Mouse (Mus musculus) CH12.LX (cell line): ENCODE results near the gene Cend1. TPM values are rescaled to one million over a fixed set of nuclear protein-coding genes. Genes with fewer than 3 reads are reported as not detected.

Experiments used
- DNase-seq: peaks from one replicate; pipeline ENCODE4 v3.0.0-alpha.2; 2013; ENCODE audit errors: extremely low read depth
- H3K27ac ChIP-seq: 2 replicates; pipeline ENCODE4 v1.5.1; 2012; ENCODE audit warnings: low read depth, mild to moderate bottlenecking, control low read depth, moderate library complexity; ENCODE audit not compliant: insufficient read depth
- H3K27me3 ChIP-seq: replicated peaks from 2 replicates; pipeline ENCODE3; 2012; ENCODE audit warnings: inconsistent platforms
- H3K36me3 ChIP-seq, 2 experiments: replicated peaks in 1 of 2; 2 replicates each; pipeline versions ENCODE3 to v1.6.1; 2012; ENCODE audit warnings: inconsistent platforms in 1 of 2, low read length in 1 of 2, mild to moderate bottlenecking in 1 of 2, mixed read lengths in 1 of 2, moderate library complexity in 1 of 2; ENCODE audit not compliant: control insufficient read depth in 1 of 2, insufficient read depth in 1 of 2
- H3K4me1 ChIP-seq, 2 experiments: 2 replicates each; pipeline ENCODE4 v1.6.1; 2012; ENCODE audit warnings: inconsistent platforms in 1 of 2, moderate library complexity in 1 of 2; ENCODE audit not compliant: insufficient read depth in 2 of 2, control insufficient read depth in 1 of 2
- H3K4me2 ChIP-seq: 2 replicates; pipeline ENCODE4 v1.6.1; 2012; ENCODE audit warnings: low read depth, mild to moderate bottlenecking, control low read depth; ENCODE audit not compliant: poor library complexity, insufficient read depth, severe bottlenecking
- H3K4me3 ChIP-seq, 3 experiments: fragments of 150-350 bp in 1 of 3; sonication (generic) in 1 of 3; replicated peaks in 1 of 3; 2 replicates each; pipeline versions ENCODE3 to v1.5.1; 2011 to 2012; ENCODE audit warnings: low read depth in 2 of 3, low read length in 2 of 3, mild to moderate bottlenecking in 2 of 3, moderate library complexity in 2 of 3, control low read depth in 1 of 3, improper control_type of control experiment in 1 of 3, inconsistent platforms in 1 of 3, mixed read lengths in 1 of 3; ENCODE audit not compliant: poor library complexity in 1 of 3
- H3K79me2 ChIP-seq: replicated peaks from 2 replicates; pipeline ENCODE4 v1.6.1; 2012; ENCODE audit warnings: mild to moderate bottlenecking, moderate library complexity; ENCODE audit not compliant: control insufficient read depth, poor library complexity, insufficient read depth, severe bottlenecking; ENCODE audit errors: extremely low read depth
- H3K9ac ChIP-seq: 2 replicates; pipeline ENCODE4 v1.6.1; 2012; ENCODE audit warnings: low read depth, mild to moderate bottlenecking, control low read depth, moderate library complexity; ENCODE audit not compliant: insufficient read depth
- H3K9me3 ChIP-seq: replicated peaks from 2 replicates; pipeline ENCODE3; 2012; ENCODE audit warnings: low read length, inconsistent platforms, mixed read lengths
- CHD1 ChIP-seq: IDR thresholded peaks from 2 replicates; pipeline ENCODE4 v1.6.1; 2012; ENCODE audit warnings: low read depth, low read length, improper control_type of control experiment, inconsistent platforms
- CHD2 ChIP-seq: IDR thresholded peaks from 2 replicates; pipeline ENCODE4 v1.6.1; 2011; ENCODE audit warnings: low read length, improper control_type of control experiment
- CTCF ChIP-seq, 2 experiments: IDR thresholded peaks in 1 of 2; conservative IDR thresholded peaks in 1 of 2; 2 replicates each; pipeline ENCODE4 v1.5.1; 2011 to 2012; ENCODE audit warnings: low read depth in 2 of 2, low read length in 2 of 2, improper control_type of control experiment in 1 of 2, inconsistent platforms in 1 of 2, mild to moderate bottlenecking in 1 of 2, moderate library complexity in 1 of 2
- ELF1 ChIP-seq: IDR thresholded peaks from 2 replicates; pipeline ENCODE4 v1.6.1; 2014; ENCODE audit warnings: low read depth, mild to moderate bottlenecking, inconsistent platforms, low read length, improper control_type of control experiment
- EP300 ChIP-seq: IDR thresholded peaks from 2 replicates; pipeline ENCODE4 v1.6.1; 2011; ENCODE audit warnings: low read length, improper control_type of control experiment
- ETS1 ChIP-seq: conservative IDR thresholded peaks from 2 replicates; pipeline ENCODE4 v1.6.1; 2012; ENCODE audit warnings: low read depth, mild to moderate bottlenecking, inconsistent platforms, low read length, improper control_type of control experiment, moderate library complexity
- JUN ChIP-seq: IDR thresholded peaks from 2 replicates; pipeline ENCODE4 v1.6.1; 2011; ENCODE audit warnings: low read depth, mild to moderate bottlenecking, low read length, improper control_type of control experiment, moderate library complexity; ENCODE audit not compliant: insufficient read depth
- MAFK ChIP-seq: IDR thresholded peaks from 2 replicates; pipeline ENCODE4 v1.6.1; 2011; ENCODE audit warnings: low read length, improper control_type of control experiment; ENCODE audit not compliant: insufficient replicate concordance
- MAX ChIP-seq: IDR thresholded peaks from 2 replicates; pipeline ENCODE4 v1.6.1; 2011; ENCODE audit warnings: low read length, improper control_type of control experiment
- MAZ ChIP-seq: IDR thresholded peaks from 2 replicates; pipeline ENCODE4 v1.6.1; 2012; ENCODE audit warnings: low read depth, mild to moderate bottlenecking, inconsistent platforms, low read length, improper control_type of control experiment, moderate library complexity
- MEF2A ChIP-seq: IDR thresholded peaks from 2 replicates; pipeline ENCODE4 v1.6.1; 2014; ENCODE audit warnings: low read depth, mild to moderate bottlenecking, inconsistent platforms, low read length, improper control_type of control experiment, borderline replicate concordance
- MXI1 ChIP-seq: IDR thresholded peaks from 2 replicates; pipeline ENCODE4 v1.6.1; 2011; ENCODE audit warnings: mild to moderate bottlenecking, low read depth, low read length, improper control_type of control experiment
- NELFE ChIP-seq: IDR thresholded peaks from 2 replicates; pipeline ENCODE4 v1.6.1; 2011; ENCODE audit warnings: low read depth, low read length, improper control_type of control experiment
- POLR2A ChIP-seq: IDR thresholded peaks from 2 replicates; pipeline ENCODE4 v1.6.1; 2011; ENCODE audit warnings: low read depth, mild to moderate bottlenecking, improper control_type of control experiment, low read length
- SIN3A ChIP-seq: IDR thresholded peaks from 2 replicates; pipeline ENCODE4 v1.6.1; 2012; ENCODE audit warnings: low read length, improper control_type of control experiment, inconsistent platforms
- SMC3 ChIP-seq: IDR thresholded peaks from 2 replicates; pipeline ENCODE4 v1.6.1; 2011; ENCODE audit warnings: low read depth, low read length, improper control_type of control experiment
- TBP ChIP-seq: conservative IDR thresholded peaks from 2 replicates; pipeline ENCODE4 v1.6.1; 2011; ENCODE audit warnings: low read depth, low read length, improper control_type of control experiment
- TCF12 ChIP-seq: IDR thresholded peaks from 2 replicates; pipeline ENCODE4 v1.6.1; 2014; ENCODE audit warnings: low read depth, mild to moderate bottlenecking, inconsistent platforms, low read length, improper control_type of control experiment
- USF1 ChIP-seq: IDR thresholded peaks from 2 replicates; pipeline ENCODE4 v1.6.1; 2014; ENCODE audit warnings: low read depth, mild to moderate bottlenecking, inconsistent platforms, low read length, improper control_type of control experiment
- ZC3H11A ChIP-seq: IDR thresholded peaks from 2 replicates; pipeline ENCODE4 v1.6.1; 2012; ENCODE audit warnings: low read depth, mild to moderate bottlenecking, inconsistent platforms, low read length, improper control_type of control experiment
- ZKSCAN1 ChIP-seq: IDR thresholded peaks from 2 replicates; pipeline ENCODE4 v1.6.1; 2012; ENCODE audit warnings: low read depth, inconsistent platforms, low read length, improper control_type of control experiment, borderline replicate concordance
- dilution Hi-C: fragments of 300-500 bp; cut with MboI; formaldehyde crosslinking; loops from 2 replicates; pipeline ENCODE4 v1.14.3; 2020; ENCODE audit warnings: low sequenced_read_pairs; ENCODE audit not compliant: extremely low pct_unique_long_range_greater_than_20kb, extremely low pct_ligation_motif_present
- in situ Hi-C: fragments of 300-500 bp; cut with MboI; formaldehyde crosslinking; loops from 3 replicates; pipeline ENCODE4 v1.14.3; 2019; ENCODE audit warnings: low sequenced_read_pairs, low pct_ligation_motif_present, low pct_unique_long_range_greater_than_20kb, mixed read lengths
- polyA plus RNA-seq: library from polyadenylated mRNA; unstranded; fragments of >175 nt; gene quantifications from 2 replicates; pipeline ENCODE4 v1.2.1, GENCODE M21; 2012; ENCODE audit warnings: low read depth; ENCODE audit not compliant: insufficient read length
- total RNA-seq, 2 experiments: library from RNA; depleted of rRNA; stranded (reverse); fragments of 300-350 nt in 1 of 2; fragments of >200 nt in 1 of 2; gene quantifications; 2 replicates each; pipeline ENCODE4 v1.2.3; 2012 to 2014

The Cend1 gene
- total RNA-seq (2012; rRNA removed) (not detected in 2 replicates), total RNA-seq (2014; rRNA removed) (not detected in 2 replicates), polyA plus RNA-seq (not detected in 2 replicates)

GRCm38 (mm10) chr7:141429310-141429709 lies at the start of gene Cend1:
Gene Cend1, minus strand, starts transcription at chr7:141429491.
- no peaks in the 10 kb centered on the region for H3K79me2 ChIP-seq
- no peak within 1 kb of the TSS for H3K4me3 ChIP-seq
- no peak for DNase-seq
- no peak for TF ChIP-seq MXI1
- no peak for TF ChIP-seq ETS1
- TF ChIP-seq MAX = no peak
- no peak for TF ChIP-seq MAFK
- no peak for TF ChIP-seq NELFE
- TF ChIP-seq TCF12 = no peak
- no peak for TF ChIP-seq POLR2A
- TF ChIP-seq TBP = no peak
- no peak for TF ChIP-seq SIN3A
- no peak for TF ChIP-seq JUN
- TF ChIP-seq EP300 = no peak
- no peak for TF ChIP-seq CHD2
- no peak for TF ChIP-seq SMC3
- H3K4me2 ChIP-seq = no peak within 1 kb of the TSS
- no peak within 1 kb of the TSS for H3K27ac ChIP-seq
- H3K36me3 ChIP-seq = peaks cover 39 to 49% of the 10 kb centered on the region in 2 experiments
- H3K27me3 ChIP-seq = peaks cover under 1% of the 10 kb centered on the region
- peaks cover 5 to 8% of the 10 kb centered on the region in 2 experiments; a peak in 3 of 4 replicates for H3K4me1 ChIP-seq
- dilution Hi-C loops = no loop called here
- no peaks in the 10 kb centered on the region for H3K9me3 ChIP-seq
- in situ Hi-C loops = no loop called here
- no peak within 1 kb of the TSS for H3K9ac ChIP-seq

DNA sequence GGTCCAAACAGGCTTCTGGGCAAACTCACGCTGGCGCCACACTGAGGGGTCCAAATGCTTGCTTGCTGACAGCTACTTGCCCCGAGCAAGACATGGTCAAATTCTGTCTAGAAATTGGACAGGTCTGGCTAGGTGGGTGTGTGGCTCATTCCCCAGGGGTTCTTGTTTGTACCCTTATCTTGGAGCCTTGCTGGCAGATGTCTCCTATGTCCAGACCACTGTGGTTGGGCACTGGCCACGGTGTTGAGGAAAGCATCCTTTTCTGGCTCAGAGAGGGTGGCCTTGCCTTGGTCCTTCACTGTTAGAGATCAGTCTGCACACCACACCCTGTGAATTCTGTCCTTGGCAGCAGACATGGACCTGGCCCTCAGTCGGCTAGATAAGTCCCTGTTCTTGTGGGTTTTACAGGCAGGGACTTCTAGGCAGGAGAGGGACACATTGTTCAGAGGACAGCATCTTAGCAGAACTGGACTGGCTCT lies 49.0 kb upstream of the Cend1 start:
- H3K36me3 ChIP-seq = peaks cover 0 to 17% of the 10 kb centered on the region in 2 experiments
- no peak overlapping the region for H3K27ac ChIP-seq
- H3K4me1 ChIP-seq = peaks cover 19 to 45% of the 10 kb centered on the region in 2 experiments
- peaks cover 16% of the 10 kb centered on the region for H3K79me2 ChIP-seq
- DNase-seq = no peak
- dilution Hi-C loops = no loop called here
- peaks cover 9% of the 10 kb centered on the region for H3K27me3 ChIP-seq
- TF ChIP-seq MAZ (no peak), MXI1 (no peak), SIN3A (no peak), ZKSCAN1 (no peak), JUN (no peak), ELF1 (no peak), CTCF (conservative IDR thresholded peaks at IDR 0.05 in 1 of 2, IDR thresholded peaks at IDR 0.05 in 1 of 2; ENCODE audit: low read depth in 2 of 2, low read length in 2 of 2) (no peak), MAX (no peak), MEF2A (no peak), USF1 (no peak), CHD1 (no peak), CHD2 (no peak), MAFK (no peak), ZC3H11A (no peak)
- no peak overlapping the region for H3K4me2 ChIP-seq
- no peak overlapping the region for H3K9ac ChIP-seq
- no peak overlapping the region for H3K4me3 ChIP-seq
- no peaks in the 10 kb centered on the region for H3K9me3 ChIP-seq
- in situ Hi-C loops = no loop called here
